Mouse (Mus musculus): ENCODE measurements around the gene Qpctl.

The Qpctl gene

GRCm38 (mm10) chr7:19121686-19122085, 27.4 kb downstream of the Qpctl start:
- DNase-seq (ENCODE audit: low spot score in 2 of 2) = no peak

GRCm38 (mm10) chr7:19119631-19120429, 29.3 kb downstream of the Qpctl start, which contains the start of gene Fbxo46:
Gene Fbxo46 (plus strand): TSS chr7:19119859.
- peak; percentile 95 to 97 for DNase-seq (ENCODE audit: low spot score in 2 of 2)

- peak in 1 of 2 experiments; percentile 55 for DNase-seq (ENCODE audit: low spot score in 2 of 2)
Measured at GRCm38 (mm10) chr7:19119083-19119482, 30.0 kb downstream of the Qpctl start.

- peak; percentile 87 to 88 for DNase-seq (ENCODE audit: low spot score in 2 of 2)
Measured at GRCm38 (mm10) chr7:19118028-19118771, 30.9 kb downstream of the Qpctl start, which contains the start of gene Gm4969. Gene Gm4969 (minus strand): TSS chr7:19118368.

- no peak for DNase-seq (ENCODE audit: low spot score in 2 of 2)
Measured at GRCm38 (mm10) chr7:19109565-19109964, 39.5 kb downstream of the Qpctl start.

- DNase-seq (ENCODE audit: low spot score in 2 of 2) = no peak
Measured at GRCm38 (mm10) chr7:19107436-19107835, 41.7 kb downstream of the Qpctl start.

GRCm38 (mm10) chr7:19104486-19104885, 44.6 kb downstream of the Qpctl start:
- DNase-seq (ENCODE audit: low spot score in 2 of 2) = no peak

GRCm38 (mm10) chr7:19103741-19104140, 45.4 kb downstream of the Qpctl start:
- no peak for DNase-seq (ENCODE audit: low spot score in 2 of 2)

- no peak for DNase-seq (ENCODE audit: low spot score in 2 of 2)
Measured at GRCm38 (mm10) chr7:19100290-19100689, 48.8 kb downstream of the Qpctl start.

GRCm38 (mm10) chr7:19098811-19099210, 50.3 kb downstream of the Qpctl start:
- DNase-seq (ENCODE audit: low spot score in 2 of 2) = no peak

GRCm38 (mm10) chr7:19097863-19098262, 51.2 kb downstream of the Qpctl start:
- no peak for DNase-seq (ENCODE audit: low spot score in 2 of 2)

GRCm38 (mm10) chr7:19097217-19097616, 51.9 kb downstream of the Qpctl start:
- DNase-seq (ENCODE audit: low spot score in 2 of 2) = no peak

GRCm38 (mm10) chr7:19096421-19096976, 52.6 kb downstream of the Qpctl start:
- no peak for DNase-seq (ENCODE audit: low spot score in 2 of 2)

- peak; percentile 53 to 64 for DNase-seq (ENCODE audit: low spot score in 2 of 2)
Measured at GRCm38 (mm10) chr7:19095751-19096110, 53.4 kb downstream of the Qpctl start.

- DNase-seq (ENCODE audit: low spot score in 2 of 2) = peak; percentile 50 to 52
Measured at GRCm38 (mm10) chr7:19094826-19095750, 54.0 kb downstream of the Qpctl start.

- DNase-seq (ENCODE audit: low spot score in 2 of 2) = peak; percentile 47 to 53
Measured at GRCm38 (mm10) chr7:19094471-19094825, 54.6 kb downstream of the Qpctl start, which contains the start of gene Six5. Gene Six5 (plus strand): TSS chr7:19094594.

GRCm38 (mm10) chr7:19093537-19094385, 55.3 kb downstream of the Qpctl start:
- peak; percentile 94 for DNase-seq (ENCODE audit: low spot score in 2 of 2)

GRCm38 (mm10) chr7:19093174-19093521, 55.9 kb downstream of the Qpctl start:
- peak; percentile 75 to 81 for DNase-seq (ENCODE audit: low spot score in 2 of 2)

- DNase-seq (ENCODE audit: low spot score in 2 of 2) = peak; percentile 74
Measured at GRCm38 (mm10) chr7:19092381-19093173, 56.5 kb downstream of the Qpctl start.

- no peak for DNase-seq (ENCODE audit: low spot score in 2 of 2)
Measured at GRCm38 (mm10) chr7:19091913-19092312, 57.2 kb downstream of the Qpctl start.
